Mouse (Mus musculus): ENCODE results near the gene Bcor. TPM values are rescaled to one million over a fixed set of nuclear protein-coding genes. Genes with fewer than 3 reads are reported as not detected.

The Bcor gene
- polyA plus RNA-seq, 1 experiment from 2014 or later = 23.1 TPM

GRCm38 (mm10) chrX:12158244-12158820, 1.8 kb downstream of the Bcor start:
- peaks cover 40% of the 10 kb centered on the region for H3K4me1 ChIP-seq
- H3K4me2 ChIP-seq = peak overlapping the region; percentile 62
- ATAC-seq (ENCODE audit: low FRiP score) = peak; percentile 61
- peaks cover 74% of the 10 kb centered on the region for H3K27me3 ChIP-seq
- no peak overlapping the region for H3K9ac ChIP-seq
- peak overlapping the region; percentile 23 for H3K4me3 ChIP-seq (replicated peaks)
- H3K9me3 ChIP-seq = no peaks in the 10 kb centered on the region
- H3K36me3 ChIP-seq (replicated peaks) = no peaks in the 10 kb centered on the region
- 12% methylated on average over 38 of the region's 44 CpGs for WGBS
- peak overlapping the region; percentile 48 for H3K27ac ChIP-seq

GRCm38 (mm10) chrX:12157331-12157930, 2.7 kb downstream of the Bcor start:
- ATAC-seq (ENCODE audit: low FRiP score) = no peak
- no peak overlapping the region for H3K27ac ChIP-seq
- H3K27me3 ChIP-seq = peaks cover 81% of the 10 kb centered on the region
- H3K36me3 ChIP-seq (replicated peaks) = no peaks in the 10 kb centered on the region
- H3K4me1 ChIP-seq = peaks cover 40% of the 10 kb centered on the region
- H3K4me2 ChIP-seq = peak overlapping the region; percentile 62
- H3K9ac ChIP-seq = no peak overlapping the region
- whole genome bisulfite sequencing = 8% methylated on average over 25 of the region's 25 CpGs
- no peaks in the 10 kb centered on the region for H3K9me3 ChIP-seq
- no peak overlapping the region for H3K4me3 ChIP-seq (replicated peaks)

- Histone ChIP-seq H3K9me3 (no peaks in the 10 kb centered on the region), H3K27ac (no peak overlapping the region), H3K4me3 (replicated peaks) (peak overlapping the region; percentile 15), H3K36me3 (replicated peaks) (no peaks in the 10 kb centered on the region), H3K4me1 (peaks cover 52% of the 10 kb centered on the region), H3K27me3 (peaks cover 95% of the 10 kb centered on the region), H3K9ac (0 out of 2 replicates have a peak overlapping the region, but pooled peaks have one; percentile 1), H3K4me2 (peak overlapping the region; percentile 43)
- WGBS = 6% methylated on average over 29 of the region's 30 CpGs
- ATAC-seq (ENCODE audit: low FRiP score) = no peak
Observed at GRCm38 (mm10) chrX:12155842-12156291, 4.3 kb downstream of the Bcor start.

GRCm38 (mm10) chrX:12155068-12155840, 4.9 kb downstream of the Bcor start:
- Histone ChIP-seq H3K9ac (0 out of 2 replicates have a peak overlapping the region, but pooled peaks have one; percentile 1), H3K27me3 (peaks cover 95% of the 10 kb centered on the region), H3K4me3 (replicated peaks) (peak overlapping the region; percentile 15), H3K27ac (no peak overlapping the region), H3K9me3 (no peaks in the 10 kb centered on the region), H3K36me3 (replicated peaks) (no peaks in the 10 kb centered on the region), H3K4me2 (peak overlapping the region; percentile 43), H3K4me1 (peaks cover 57% of the 10 kb centered on the region)
- 13% methylated on average over 30 of the region's 30 CpGs for WGBS
- no peak for ATAC-seq (ENCODE audit: low FRiP score)

GRCm38 (mm10) chrX:12153141-12154095, 6.7 kb downstream of the Bcor start:
- H3K36me3 ChIP-seq (replicated peaks) = no peaks in the 10 kb centered on the region
- no peak overlapping the region for H3K4me3 ChIP-seq (replicated peaks)
- H3K27me3 ChIP-seq = peaks cover 87% of the 10 kb centered on the region
- 10% methylated on average over 31 of the region's 31 CpGs for WGBS
- H3K4me2 ChIP-seq = peak overlapping the region; percentile 22; the same call in 1 of the 2 replicates
- peaks cover 53% of the 10 kb centered on the region for H3K4me1 ChIP-seq
- H3K9me3 ChIP-seq = no peaks in the 10 kb centered on the region
- no peak overlapping the region for H3K27ac ChIP-seq
- H3K9ac ChIP-seq = no peak overlapping the region
- no peak for ATAC-seq (ENCODE audit: low FRiP score)

- Histone ChIP-seq H3K9ac (no peak overlapping the region), H3K9me3 (no peaks in the 10 kb centered on the region), H3K4me3 (replicated peaks) (peak overlapping the region; percentile 22), H3K36me3 (replicated peaks) (no peaks in the 10 kb centered on the region), H3K4me1 (peaks cover 42% of the 10 kb centered on the region), H3K27me3 (peaks cover 76% of the 10 kb centered on the region), H3K4me2 (peak overlapping the region; percentile 51), H3K27ac (no peak overlapping the region)
- 0 out of 2 replicates have a peak, but pooled peaks have one; percentile 15 for ATAC-seq (ENCODE audit: low FRiP score)
- 9% methylated on average over 41 of the region's 42 CpGs for WGBS
Observed at GRCm38 (mm10) chrX:12151996-12152904, 7.9 kb downstream of the Bcor start.

- peaks cover 34% of the 10 kb centered on the region for H3K4me1 ChIP-seq
- no peak overlapping the region for H3K27ac ChIP-seq
- H3K36me3 ChIP-seq (replicated peaks) = no peaks in the 10 kb centered on the region
Observed at GRCm38 (mm10) chrX:12151269-12151995, 8.7 kb downstream of the Bcor start.

GRCm38 (mm10) chrX:12150425-12150824, 9.7 kb downstream of the Bcor start:
- no peak for ATAC-seq (ENCODE audit: low FRiP score)

More at GRCm38 (mm10) chrX:12151269-12151995, 8.7 kb downstream of the Bcor start:
- no peak overlapping the region for H3K9ac ChIP-seq
- peaks cover 75% of the 10 kb centered on the region for H3K27me3 ChIP-seq
- H3K4me3 ChIP-seq (replicated peaks) = peak overlapping the region; percentile 22
- ATAC-seq (ENCODE audit: low FRiP score) = peak; percentile 51; the same call in 1 of the 2 replicates
- 2% methylated on average over 40 of the region's 43 CpGs for WGBS
- H3K4me2 ChIP-seq = peak overlapping the region; percentile 51
- no peaks in the 10 kb centered on the region for H3K9me3 ChIP-seq

GRCm38 (mm10) chrX:12146263-12146662, 13.9 kb downstream of the Bcor start:
- no peak for ATAC-seq (ENCODE audit: low FRiP score)
- H3K4me1 ChIP-seq = peaks cover 17% of the 10 kb centered on the region
- H3K27ac ChIP-seq = no peak overlapping the region
- no peak overlapping the region for H3K4me3 ChIP-seq (replicated peaks)
- no peaks in the 10 kb centered on the region for H3K9me3 ChIP-seq
- H3K36me3 ChIP-seq (replicated peaks) = no peaks in the 10 kb centered on the region
- peaks cover 53% of the 10 kb centered on the region for H3K27me3 ChIP-seq
- WGBS = 73% methylated on average over 2 of the region's 2 CpGs
- H3K9ac ChIP-seq = no peak overlapping the region
- H3K4me2 ChIP-seq = no peak overlapping the region

More at GRCm38 (mm10) chrX:12150425-12150824, 9.7 kb downstream of the Bcor start:
- no peak overlapping the region for H3K9ac ChIP-seq
- H3K4me1 ChIP-seq = peaks cover 24% of the 10 kb centered on the region
- no peaks in the 10 kb centered on the region for H3K36me3 ChIP-seq (replicated peaks)
- H3K4me2 ChIP-seq = no peak overlapping the region
- H3K27me3 ChIP-seq = peaks cover 66% of the 10 kb centered on the region
- H3K4me3 ChIP-seq (replicated peaks) = no peak overlapping the region
- H3K9me3 ChIP-seq = no peaks in the 10 kb centered on the region
- WGBS = 18% methylated on average over 7 of the region's 7 CpGs
- H3K27ac ChIP-seq = no peak overlapping the region

- H3K27me3 ChIP-seq = peaks cover 64% of the 10 kb centered on the region
- 64% methylated on average over 5 of the region's 5 CpGs for WGBS
- no peak for ATAC-seq (ENCODE audit: low FRiP score)
Observed at GRCm38 (mm10) chrX:12142832-12143231, 17.3 kb downstream of the Bcor start.

More at GRCm38 (mm10) chrX:12142832-12143231, 17.3 kb downstream of the Bcor start:
- no peak overlapping the region for H3K4me3 ChIP-seq (replicated peaks)
- no peaks in the 10 kb centered on the region for H3K9me3 ChIP-seq
- no peak overlapping the region for H3K4me2 ChIP-seq
- H3K9ac ChIP-seq = no peak overlapping the region
- H3K4me1 ChIP-seq = peaks cover 21% of the 10 kb centered on the region
- no peaks in the 10 kb centered on the region for H3K36me3 ChIP-seq (replicated peaks)
- H3K27ac ChIP-seq = no peak overlapping the region
